Mouse (Mus musculus): Measurements from ENCODE around the gene Msantd1. TPM values are rescaled to one million over a fixed set of nuclear protein-coding genes. Genes with fewer than 3 reads are reported as not detected.

The Msantd1 gene
- polyA plus RNA-seq, 1 experiment = 9.1 TPM

GRCm38 (mm10) chr5:34941710-34942470, 34.1 kb downstream of the Msantd1 start:
- no peaks in the 10 kb centered on the region for H3K4me1 ChIP-seq (ENCODE audit: control insufficient read depth, insufficient read depth, low read length)
- H3K4me3 ChIP-seq (ENCODE audit: insufficient read depth, low read length) = no peak overlapping the region
- TF ChIP-seq CTCF (IDR thresholded peaks at IDR 0.05; ENCODE audit: extremely low read depth, insufficient read depth, low read length) (no peak), POLR2A (IDR thresholded peaks at IDR 0.05; ENCODE audit: extremely low read depth, insufficient read depth, low read length) (no peak)
- H3K27ac ChIP-seq (ENCODE audit: insufficient read depth, low read length) = no peak overlapping the region

- Histone ChIP-seq H3K27ac (ENCODE audit: insufficient read depth, low read length) (no peak overlapping the region), H3K4me3 (ENCODE audit: insufficient read depth, low read length) (no peak overlapping the region), H3K4me1 (ENCODE audit: control insufficient read depth, insufficient read depth, low read length) (no peaks in the 10 kb centered on the region)
- TF ChIP-seq CTCF (IDR thresholded peaks at IDR 0.05; ENCODE audit: extremely low read depth, insufficient read depth, low read length) = no peak
- TF ChIP-seq POLR2A (IDR thresholded peaks at IDR 0.05; ENCODE audit: extremely low read depth, insufficient read depth, low read length) = no peak
Measured at GRCm38 (mm10) chr5:34943428-34943827, 35.6 kb downstream of the Msantd1 start.

DNA sequence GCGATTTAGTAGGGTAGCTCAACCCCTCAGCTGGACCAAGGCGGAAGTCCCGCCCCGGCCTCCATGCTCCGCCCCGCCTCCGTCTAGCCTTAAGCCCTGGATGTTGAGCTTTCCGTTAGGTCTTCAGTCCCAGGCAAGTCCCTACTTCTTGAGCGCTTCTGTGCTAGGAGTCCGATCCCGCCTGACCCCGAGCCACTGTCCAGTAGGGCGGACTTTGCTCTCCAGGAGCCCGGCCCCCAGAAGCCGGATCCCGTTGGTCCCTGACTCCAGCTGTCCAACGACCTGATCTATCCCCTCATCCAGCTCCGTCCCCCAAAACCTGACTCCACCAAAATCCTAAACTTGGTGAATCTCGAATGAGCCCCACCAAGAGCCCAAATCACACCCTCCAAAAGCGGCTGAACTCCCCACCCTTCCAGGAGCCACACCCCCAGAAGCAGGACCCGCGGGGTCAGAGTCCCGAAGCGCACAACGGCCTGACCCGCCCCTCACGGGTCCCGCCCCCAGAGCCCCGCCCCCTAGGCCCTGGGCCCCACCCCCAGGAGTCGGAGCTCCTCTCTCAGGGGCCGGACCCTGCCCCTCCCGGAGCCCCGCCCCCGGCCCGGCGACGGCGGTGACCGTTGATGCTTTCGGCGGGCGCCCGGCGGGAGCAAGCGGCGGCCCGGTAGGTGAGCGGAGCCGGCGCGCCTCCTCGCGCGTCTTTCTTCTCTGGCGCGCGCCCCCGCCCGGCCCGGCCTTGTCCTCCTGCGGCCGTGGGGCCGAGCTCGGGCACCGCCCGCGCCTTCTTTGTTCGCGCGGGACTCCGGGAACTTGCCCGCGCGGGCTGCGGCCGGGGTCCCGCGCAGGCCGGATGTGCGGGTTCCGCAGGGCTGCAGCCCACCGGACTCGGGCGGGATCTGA, 41.3 kb downstream of the Msantd1 start, which contains the start of gene Rgs12:
TSS of gene Rgs12 (plus strand) at position 585 of the 900 bp plus-strand sequence.
- TF ChIP-seq POLR2A (IDR thresholded peaks at IDR 0.05; ENCODE audit: extremely low read depth, insufficient read depth, low read length) = no peak
- no peak for TF ChIP-seq CTCF (IDR thresholded peaks at IDR 0.05; ENCODE audit: extremely low read depth, insufficient read depth, low read length)
- H3K4me3 ChIP-seq (ENCODE audit: insufficient read depth, low read length) = peak within 1 kb of the TSS; percentile 16
- no peaks in the 10 kb centered on the region for H3K4me1 ChIP-seq (ENCODE audit: control insufficient read depth, insufficient read depth, low read length)
- peak within 1 kb of the TSS; percentile 68 for H3K27ac ChIP-seq (ENCODE audit: insufficient read depth, low read length)

- Histone ChIP-seq H3K4me3 (ENCODE audit: insufficient read depth, low read length) (peak overlapping the region; percentile 16), H3K27ac (ENCODE audit: insufficient read depth, low read length) (peak overlapping the region; percentile 68), H3K4me1 (ENCODE audit: control insufficient read depth, insufficient read depth, low read length) (no peaks in the 10 kb centered on the region)
- TF ChIP-seq POLR2A (IDR thresholded peaks at IDR 0.05; ENCODE audit: extremely low read depth, insufficient read depth, low read length) (no peak), CTCF (IDR thresholded peaks at IDR 0.05; ENCODE audit: extremely low read depth, insufficient read depth, low read length) (no peak)
Measured at GRCm38 (mm10) chr5:34949769-34950211, 42.0 kb downstream of the Msantd1 start.

DNA sequence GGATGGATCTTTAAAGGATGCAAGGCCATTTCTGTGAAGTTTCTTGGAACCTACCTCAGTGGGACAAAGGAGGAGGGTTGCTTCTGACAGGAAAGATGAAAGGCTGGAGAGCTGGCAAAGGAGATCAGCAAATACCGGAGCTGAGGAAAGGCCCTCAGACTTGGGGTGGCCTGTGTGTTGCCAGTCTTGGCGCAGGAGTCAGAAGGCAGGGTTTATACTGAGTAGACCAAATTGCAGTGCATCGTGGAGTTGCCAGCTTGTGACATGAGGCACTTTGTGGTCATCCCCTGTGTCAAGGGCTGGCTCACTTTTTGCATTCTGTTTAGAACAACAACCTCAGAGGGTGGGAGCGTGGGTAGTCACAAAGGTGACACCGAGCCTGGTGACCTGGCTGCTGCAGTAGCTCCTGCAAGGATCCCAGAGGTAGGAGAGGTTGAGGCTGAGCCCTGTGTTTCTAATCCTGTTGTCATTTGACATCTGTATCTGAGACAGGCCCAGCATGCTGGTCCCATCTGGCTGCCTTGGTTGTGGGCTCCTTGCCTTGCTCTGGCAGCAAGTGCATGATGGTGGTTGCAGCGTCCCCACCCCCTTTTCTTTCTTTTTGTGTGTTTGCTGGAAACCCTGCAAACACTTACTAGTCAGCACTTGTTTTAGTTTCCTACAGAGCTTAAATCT, 42.8 kb downstream of the Msantd1 start:
- Histone ChIP-seq H3K4me3 (ENCODE audit: insufficient read depth, low read length) (no peak overlapping the region), H3K27ac (ENCODE audit: insufficient read depth, low read length) (no peak overlapping the region), H3K4me1 (ENCODE audit: control insufficient read depth, insufficient read depth, low read length) (no peaks in the 10 kb centered on the region)
- TF ChIP-seq CTCF (IDR thresholded peaks at IDR 0.05; ENCODE audit: extremely low read depth, insufficient read depth, low read length) (no peak), POLR2A (IDR thresholded peaks at IDR 0.05; ENCODE audit: extremely low read depth, insufficient read depth, low read length) (no peak)

DNA sequence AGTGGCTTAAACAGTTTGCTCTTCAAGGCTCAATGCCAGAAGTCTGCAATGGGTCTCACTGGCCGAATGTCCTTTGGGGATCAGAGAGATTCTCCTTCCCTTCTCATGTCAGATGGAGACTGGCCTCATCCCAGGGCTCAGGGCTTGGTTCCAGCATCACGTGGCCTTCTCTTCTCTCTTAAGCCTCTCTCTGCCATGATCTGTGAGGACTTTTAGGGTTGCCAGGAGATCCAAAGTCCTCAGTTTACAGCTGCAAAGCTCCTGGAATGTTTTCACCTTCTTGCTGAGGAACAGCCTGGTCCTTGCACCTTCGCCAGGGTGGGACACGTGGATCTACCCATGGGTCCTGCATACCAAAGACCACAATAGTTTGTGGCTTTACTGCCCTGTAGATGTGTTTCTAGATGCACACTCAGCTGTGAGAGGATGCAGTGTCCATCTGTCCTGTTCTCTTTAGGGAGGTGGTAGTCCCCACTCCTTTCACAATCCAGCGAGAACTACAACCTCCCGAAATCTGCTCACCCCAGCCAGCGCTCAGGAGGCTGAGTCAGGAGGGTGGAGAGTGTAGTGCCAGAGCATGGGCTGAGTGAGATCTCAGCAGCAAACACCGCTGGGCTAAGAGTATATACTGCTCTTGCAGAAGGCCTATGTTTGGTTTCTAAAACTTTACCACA, 43.5 kb downstream of the Msantd1 start:
- H3K4me1 ChIP-seq (ENCODE audit: control insufficient read depth, insufficient read depth, low read length) = no peaks in the 10 kb centered on the region
- no peak for TF ChIP-seq CTCF (IDR thresholded peaks at IDR 0.05; ENCODE audit: extremely low read depth, insufficient read depth, low read length)
- no peak for TF ChIP-seq POLR2A (IDR thresholded peaks at IDR 0.05; ENCODE audit: extremely low read depth, insufficient read depth, low read length)
- H3K27ac ChIP-seq (ENCODE audit: insufficient read depth, low read length) = no peak overlapping the region
- H3K4me3 ChIP-seq (ENCODE audit: insufficient read depth, low read length) = no peak overlapping the region

DNA sequence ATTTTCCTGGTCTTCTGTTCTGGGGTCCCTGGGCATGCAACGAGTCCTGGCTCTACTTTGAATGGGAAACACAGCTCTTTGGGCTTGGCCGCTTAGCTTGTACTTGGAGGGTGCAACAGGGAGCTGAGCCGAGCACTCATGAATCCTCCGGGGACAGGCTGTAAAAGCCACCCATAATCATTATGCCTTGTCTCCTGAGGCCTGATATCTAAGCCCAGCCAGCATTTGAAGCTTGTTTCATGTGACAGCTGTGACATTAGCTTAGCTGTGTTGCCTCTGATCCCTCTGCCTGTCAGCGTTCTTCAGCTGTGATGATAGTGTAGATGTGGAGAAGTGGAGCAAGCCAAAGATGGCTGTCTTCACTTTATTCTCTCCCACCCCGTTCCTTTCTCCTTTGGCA, 46.7 kb downstream of the Msantd1 start:
- H3K4me1 ChIP-seq (ENCODE audit: control insufficient read depth, insufficient read depth, low read length) = peaks cover 2% of the 10 kb centered on the region; the same call in 1 of the 2 replicates
- TF ChIP-seq POLR2A (IDR thresholded peaks at IDR 0.05; ENCODE audit: extremely low read depth, insufficient read depth, low read length) (no peak), CTCF (IDR thresholded peaks at IDR 0.05; ENCODE audit: extremely low read depth, insufficient read depth, low read length) (no peak)
- H3K27ac ChIP-seq (ENCODE audit: insufficient read depth, low read length) = no peak overlapping the region
- H3K4me3 ChIP-seq (ENCODE audit: insufficient read depth, low read length) = no peak overlapping the region

DNA sequence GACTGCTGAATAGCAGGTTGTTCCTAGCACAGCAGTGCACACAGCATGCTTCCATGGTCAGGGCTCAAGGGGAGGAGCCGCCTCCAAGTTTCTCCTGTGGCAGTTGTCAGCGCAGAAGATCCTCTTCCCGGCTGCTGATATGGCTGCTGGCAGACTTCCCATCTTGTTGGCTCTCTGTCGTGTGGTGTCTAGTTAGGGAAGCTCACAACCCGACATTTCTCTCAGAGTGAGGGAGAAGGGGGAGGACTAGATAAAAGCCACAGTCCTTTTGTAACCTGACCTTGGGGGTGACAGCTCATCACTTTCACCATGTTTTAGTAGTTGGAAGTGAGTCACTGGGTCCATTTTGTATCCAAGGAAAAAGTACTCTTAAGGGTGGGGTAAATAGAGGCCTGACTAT, 47.8 kb downstream of the Msantd1 start:
- peaks cover 2% of the 10 kb centered on the region; the same call in 1 of the 2 replicates for H3K4me1 ChIP-seq (ENCODE audit: control insufficient read depth, insufficient read depth, low read length)
- H3K4me3 ChIP-seq (ENCODE audit: insufficient read depth, low read length) = no peak overlapping the region
- H3K27ac ChIP-seq (ENCODE audit: insufficient read depth, low read length) = no peak overlapping the region
- TF ChIP-seq CTCF (IDR thresholded peaks at IDR 0.05; ENCODE audit: extremely low read depth, insufficient read depth, low read length) (no peak), POLR2A (IDR thresholded peaks at IDR 0.05; ENCODE audit: extremely low read depth, insufficient read depth, low read length) (no peak)

All from cortical plate, adult 2 months (tissue).